Mouse (Mus musculus): Measurements from ENCODE around the gene Lhx1. TPM values are rescaled to one million over a fixed set of nuclear protein-coding genes. Genes with fewer than 3 reads are reported as not detected.

The Lhx1 gene
- polyA plus RNA-seq, 1 experiment: not detected

DNA sequence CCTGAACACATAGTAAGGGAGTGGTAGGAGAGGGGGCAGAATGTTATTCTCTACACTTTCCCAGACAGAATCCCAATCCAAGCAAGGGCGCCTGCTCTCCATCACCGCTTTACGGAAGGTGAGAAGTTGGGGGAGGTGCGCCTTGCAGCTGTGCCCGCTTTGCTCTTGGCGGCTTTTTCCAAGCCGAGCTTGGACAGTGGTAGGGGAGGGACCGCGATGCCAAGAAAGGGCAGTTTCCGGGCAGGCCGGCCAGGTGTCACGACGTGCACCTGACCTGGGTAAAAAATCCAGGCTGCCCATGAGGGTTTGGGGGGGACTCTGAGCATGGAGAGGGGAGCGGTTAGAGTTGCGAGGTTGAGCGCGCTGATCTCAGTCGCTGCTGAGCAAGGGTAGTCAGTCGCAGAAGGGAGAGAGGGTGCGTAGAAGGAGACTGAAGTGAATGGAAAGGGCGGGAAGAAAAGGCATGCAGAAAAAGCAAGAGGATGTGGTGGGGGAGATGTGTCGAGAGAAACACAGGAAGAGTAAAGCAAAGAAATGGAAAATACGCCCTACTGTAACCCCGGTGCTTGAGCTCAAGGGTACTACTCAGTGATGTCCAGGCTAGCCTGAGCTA is 3.9 kb upstream of the Lhx1 start:
- Histone ChIP-seq H3K36me3 (ENCODE audit: control insufficient read depth, insufficient read depth) (no peaks in the 10 kb centered on the region), H3K4me3 (no peak overlapping the region), H3K79me2 (ENCODE audit: control insufficient read depth, insufficient read depth) (no peaks in the 10 kb centered on the region), H3K4me2 (ENCODE audit: low read depth) (no peak overlapping the region), H3K27me3 (ENCODE audit: control insufficient read depth, insufficient read depth, insufficient read length) (peaks cover 86% of the 10 kb centered on the region), H3ac (ENCODE audit: control insufficient read depth, insufficient read length) (no peak overlapping the region)
- TF ChIP-seq MAX (IDR thresholded peaks at IDR 0.05; ENCODE audit: low read depth) (no peak), REST (IDR thresholded peaks at IDR 0.05; ENCODE audit: insufficient read depth, insufficient read length) (no peak), MYOD1 (IDR thresholded peaks at IDR 0.05; ENCODE audit: control insufficient read depth in 1 of 3, insufficient read length in 2 of 3, low read depth in 2 of 3) (no peak), TCF12 (IDR thresholded peaks at IDR 0.05; ENCODE audit: insufficient read depth, poor library complexity, severe bottlenecking) (no peak), MYOG (IDR thresholded peaks at IDR 0.05; ENCODE audit: control insufficient read depth in 1 of 3, insufficient read depth in 1 of 3, insufficient read length in 2 of 3, low read depth in 2 of 3) (no peak), TCF3 (IDR thresholded peaks at IDR 0.05; ENCODE audit: insufficient read length, low read depth) (no peak), SRF (IDR thresholded peaks at IDR 0.05; ENCODE audit: control insufficient read depth, insufficient read length, low read depth) (no peak)

DNA sequence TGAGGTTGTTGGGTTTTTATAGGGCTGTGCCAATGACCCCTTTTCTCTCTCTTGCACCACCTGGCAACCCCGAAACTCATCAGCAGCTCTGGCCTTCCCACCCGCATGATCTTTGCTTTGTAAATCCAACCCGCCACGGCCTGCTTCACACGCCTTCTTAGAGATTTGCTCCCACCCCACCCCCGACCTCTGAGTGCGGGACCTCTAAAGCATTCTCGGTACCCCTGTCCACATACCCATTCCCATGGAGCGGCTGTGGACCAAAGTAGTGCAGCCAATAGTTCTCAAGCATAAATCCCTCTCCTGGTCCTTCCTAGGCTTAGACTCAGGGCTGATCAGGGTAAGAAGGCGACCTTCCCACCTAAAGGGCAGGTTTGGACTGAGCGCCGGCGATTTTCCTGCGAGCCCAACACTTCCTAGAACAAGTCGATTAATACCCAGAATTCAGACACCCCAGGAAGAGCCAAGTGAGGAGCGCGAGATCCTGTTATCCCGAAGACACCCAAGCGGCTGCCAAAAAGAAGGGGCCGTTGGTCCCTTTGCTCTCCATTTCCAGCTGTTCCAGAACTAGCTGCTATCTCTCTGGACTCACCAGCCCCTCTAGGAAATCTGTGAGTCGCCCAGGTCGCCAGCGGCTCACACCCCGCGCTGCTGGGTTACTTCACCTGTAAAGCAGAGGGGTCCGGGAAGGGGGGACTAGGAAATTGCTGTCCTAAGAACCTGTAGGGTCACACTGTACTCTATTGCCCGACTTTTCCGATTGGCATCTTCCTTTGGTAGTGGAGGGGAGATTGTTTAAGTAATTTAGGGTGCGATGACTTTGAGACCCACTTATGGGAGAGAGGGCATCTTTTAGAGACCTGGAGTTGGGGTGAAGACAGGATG is 1.9 kb upstream of the Lhx1 start:
- no peak overlapping the region for H3K4me3 ChIP-seq
- H3K27me3 ChIP-seq (ENCODE audit: control insufficient read depth, insufficient read depth, insufficient read length): peaks cover 85% of the 10 kb centered on the region
- TF ChIP-seq E2F4 (IDR thresholded peaks at IDR 0.05; ENCODE audit: insufficient read depth): no peak
- no peak for TF ChIP-seq SRF (IDR thresholded peaks at IDR 0.05; ENCODE audit: control insufficient read depth, insufficient read length, low read depth)
- TF ChIP-seq POLR2A (IDR thresholded peaks at IDR 0.05; ENCODE audit: insufficient read length, low read depth): no peak
- TF ChIP-seq REST (IDR thresholded peaks at IDR 0.05; ENCODE audit: insufficient read depth, insufficient read length): no peak
- TF ChIP-seq TCF12 (IDR thresholded peaks at IDR 0.05; ENCODE audit: insufficient read depth, poor library complexity, severe bottlenecking): no peak
- TF ChIP-seq MYOD1 (IDR thresholded peaks at IDR 0.05; ENCODE audit: control insufficient read depth in 1 of 3, insufficient read length in 2 of 3, low read depth in 2 of 3): no peak
- no peak for TF ChIP-seq MAX (IDR thresholded peaks at IDR 0.05; ENCODE audit: low read depth)
- TF ChIP-seq CEBPB (IDR thresholded peaks at IDR 0.05; ENCODE audit: insufficient read depth, poor library complexity, severe bottlenecking): no peak
- no peak for TF ChIP-seq POLR2AphosphoS2 (IDR thresholded peaks at IDR 0.05; ENCODE audit: insufficient read length, low read depth)
- TF ChIP-seq USF1 (IDR thresholded peaks at IDR 0.05; ENCODE audit: low read depth): no peak
- TF ChIP-seq TCF3 (IDR thresholded peaks at IDR 0.05; ENCODE audit: insufficient read length, low read depth): no peak
- TF ChIP-seq MYOG (IDR thresholded peaks at IDR 0.05; ENCODE audit: control insufficient read depth in 1 of 3, insufficient read depth in 1 of 3, insufficient read length in 2 of 3, low read depth in 2 of 3): no peak
- no peaks in the 10 kb centered on the region for H3K36me3 ChIP-seq (ENCODE audit: control insufficient read depth, insufficient read depth)
- no peak overlapping the region for H3K4me2 ChIP-seq (ENCODE audit: low read depth)
- H3ac ChIP-seq (ENCODE audit: control insufficient read depth, insufficient read length): no peak overlapping the region
- H3K79me2 ChIP-seq (ENCODE audit: control insufficient read depth, insufficient read depth): no peaks in the 10 kb centered on the region

DNA sequence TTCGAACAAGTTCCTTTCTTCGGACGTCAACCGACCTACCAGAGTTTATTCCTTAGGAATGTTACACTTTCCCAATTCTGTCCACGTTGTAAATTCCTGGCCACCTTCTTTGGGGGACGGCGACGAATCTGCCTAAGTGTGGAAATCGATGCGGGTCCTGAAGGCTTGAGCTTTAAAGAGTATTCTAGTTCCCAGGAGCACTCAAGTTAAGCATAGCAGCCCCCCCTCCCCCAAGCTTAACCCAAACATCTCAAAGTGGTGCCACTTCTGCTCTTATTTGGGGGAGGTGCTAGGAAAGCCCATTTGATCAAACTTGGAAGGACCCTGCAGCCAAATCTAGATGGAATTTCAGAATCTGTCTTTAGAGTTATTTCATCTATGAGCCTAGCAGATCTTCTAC is 1.1 kb upstream of the Lhx1 start:
- Histone ChIP-seq H3K27me3 (ENCODE audit: control insufficient read depth, insufficient read depth, insufficient read length) (peaks cover 86% of the 10 kb centered on the region), H3ac (ENCODE audit: control insufficient read depth, insufficient read length) (no peak overlapping the region), H3K4me2 (ENCODE audit: low read depth) (no peak overlapping the region), H3K36me3 (ENCODE audit: control insufficient read depth, insufficient read depth) (no peaks in the 10 kb centered on the region), H3K4me3 (no peak overlapping the region), H3K79me2 (ENCODE audit: control insufficient read depth, insufficient read depth) (no peaks in the 10 kb centered on the region)
- no peak for TF ChIP-seq USF1 (IDR thresholded peaks at IDR 0.05; ENCODE audit: low read depth)
- no peak for TF ChIP-seq REST (IDR thresholded peaks at IDR 0.05; ENCODE audit: insufficient read depth, insufficient read length)
- no peak for TF ChIP-seq E2F4 (IDR thresholded peaks at IDR 0.05; ENCODE audit: insufficient read depth)
- no peak for TF ChIP-seq MYOG (IDR thresholded peaks at IDR 0.05; ENCODE audit: control insufficient read depth in 1 of 3, insufficient read depth in 1 of 3, insufficient read length in 2 of 3, low read depth in 2 of 3)
- TF ChIP-seq POLR2A (IDR thresholded peaks at IDR 0.05; ENCODE audit: insufficient read length, low read depth): no peak
- TF ChIP-seq TCF3 (IDR thresholded peaks at IDR 0.05; ENCODE audit: insufficient read length, low read depth): no peak
- TF ChIP-seq SRF (IDR thresholded peaks at IDR 0.05; ENCODE audit: control insufficient read depth, insufficient read length, low read depth): no peak

DNA sequence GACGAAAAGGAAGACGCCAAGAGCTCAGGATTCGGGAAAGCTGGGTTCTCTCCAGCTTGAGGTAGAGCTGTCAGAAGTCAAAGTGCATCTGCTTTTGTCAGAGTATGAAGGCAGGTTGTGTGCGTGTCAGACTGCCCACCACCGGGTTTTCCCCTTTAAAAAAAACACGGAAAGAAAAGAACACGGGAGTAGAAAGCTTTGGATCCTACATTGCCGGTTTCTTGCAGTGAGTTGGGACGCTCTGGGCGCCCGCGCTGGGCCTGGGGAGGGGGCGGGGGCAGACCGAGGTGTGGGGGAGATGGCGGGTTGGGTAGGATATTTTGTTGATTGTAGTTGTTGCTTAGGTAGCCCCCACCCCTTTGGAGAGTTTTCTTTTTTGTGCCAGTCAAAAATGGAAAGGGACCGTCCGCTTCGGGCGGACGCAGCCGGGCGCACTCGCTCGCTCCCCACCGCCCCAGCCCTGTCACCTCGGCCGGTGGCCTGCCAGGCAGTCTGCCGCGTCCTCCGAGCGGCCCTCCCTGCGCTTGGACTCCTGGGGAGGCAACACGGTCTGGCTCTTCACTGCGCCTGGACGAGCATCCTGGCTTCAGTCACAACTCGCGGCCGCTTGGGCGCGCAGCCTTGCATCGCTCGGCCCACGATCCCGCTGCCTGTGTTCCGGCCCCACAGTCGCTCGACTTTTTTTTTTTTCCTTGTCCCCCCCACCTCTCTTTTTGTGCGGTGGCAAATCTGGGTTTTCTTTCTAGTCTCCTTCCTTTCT is 644 bp downstream of the Lhx1 start:
- peak overlapping the region; percentile 12 for H3K4me2 ChIP-seq (ENCODE audit: low read depth)
- H3K27me3 ChIP-seq (ENCODE audit: control insufficient read depth, insufficient read depth, insufficient read length): peaks cover 90% of the 10 kb centered on the region
- no peaks in the 10 kb centered on the region for H3K36me3 ChIP-seq (ENCODE audit: control insufficient read depth, insufficient read depth)
- no peak overlapping the region for H3K4me3 ChIP-seq
- H3ac ChIP-seq (ENCODE audit: control insufficient read depth, insufficient read length): no peak overlapping the region
- H3K79me2 ChIP-seq (ENCODE audit: control insufficient read depth, insufficient read depth): no peaks in the 10 kb centered on the region
- TF ChIP-seq MYOG (IDR thresholded peaks at IDR 0.05; ENCODE audit: control insufficient read depth in 1 of 3, insufficient read depth in 1 of 3, insufficient read length in 2 of 3, low read depth in 2 of 3) (no peak), POLR2A (IDR thresholded peaks at IDR 0.05; ENCODE audit: insufficient read length, low read depth) (no peak), E2F4 (IDR thresholded peaks at IDR 0.05; ENCODE audit: insufficient read depth) (no peak), USF1 (IDR thresholded peaks at IDR 0.05; ENCODE audit: low read depth) (no peak), MAX (IDR thresholded peaks at IDR 0.05; ENCODE audit: low read depth) (no peak), TCF3 (IDR thresholded peaks at IDR 0.05; ENCODE audit: insufficient read length, low read depth) (no peak), TCF12 (IDR thresholded peaks at IDR 0.05; ENCODE audit: insufficient read depth, poor library complexity, severe bottlenecking) (no peak), REST (IDR thresholded peaks at IDR 0.05; ENCODE audit: insufficient read depth, insufficient read length) (no peak), CEBPB (IDR thresholded peaks at IDR 0.05; ENCODE audit: insufficient read depth, poor library complexity, severe bottlenecking) (no peak), POLR2AphosphoS2 (IDR thresholded peaks at IDR 0.05; ENCODE audit: insufficient read length, low read depth) (no peak), MYOD1 (IDR thresholded peaks at IDR 0.05; ENCODE audit: control insufficient read depth in 1 of 3, insufficient read length in 2 of 3, low read depth in 2 of 3) (no peak), SRF (IDR thresholded peaks at IDR 0.05; ENCODE audit: control insufficient read depth, insufficient read length, low read depth) (no peak)

All from myocyte (in vitro differentiated cells).